ENCODE assay signal across 8 mouse cellular contexts in genomic region chr1:165634151-165634884, GRCm38 (mm10). TPM values are rescaled to one million over a fixed set of nuclear protein-coding genes. Genes with fewer than 3 reads are reported as not detected.
DNase-seq lines count a peak whose midpoint lies in the region; ATAC-seq and TF ChIP-seq lines count a peak whose summit lies in the region.

Gene Mpzl1 (minus strand): TSS chr1:165634538.

- no peak for TF ChIP-seq CTCF in bone marrow macrophage, adult 2 months (IDR thresholded peaks at IDR 0.05; ENCODE audit: low read depth, low read length)
- no peak for TF ChIP-seq CTCF in embryonic fibroblast, embryonic 13.5 days (IDR thresholded peaks at IDR 0.05; ENCODE audit: borderline replicate concordance, insufficient read depth, low read length)

- no peak within 1 kb of the TSS for H3K27ac ChIP-seq in bone marrow macrophage, adult 2 months (ENCODE audit: insufficient read depth, low read depth, low read length)
- peak within 1 kb of the TSS; percentile 60 for H3K27ac ChIP-seq in embryonic fibroblast, embryonic 13.5 days (ENCODE audit: insufficient read depth, low read length)
- H3K27ac ChIP-seq in kidney, embryonic 14.5 days (ENCODE audit: low read depth, low read length) = peak within 1 kb of the TSS; percentile 98
- peak within 1 kb of the TSS; percentile 98 for H3K27ac ChIP-seq in limb, embryonic 15.5 days

- peaks cover 20% of the 10 kb centered on the region; the same call in 1 of the 2 replicates for H3K4me1 ChIP-seq in bone marrow macrophage, adult 2 months (ENCODE audit: control insufficient read depth, insufficient read depth, low read length)
- H3K4me1 ChIP-seq in embryonic fibroblast, embryonic 13.5 days (ENCODE audit: control insufficient read depth, insufficient read depth, low read length) = peaks cover 7% of the 10 kb centered on the region; the same call in 1 of the 2 replicates
- peaks cover 34% of the 10 kb centered on the region for H3K4me1 ChIP-seq in kidney, embryonic 14.5 days (ENCODE audit: control insufficient read depth, insufficient read depth, low read length)
- H3K4me1 ChIP-seq in limb, embryonic 15.5 days = peaks cover 37% of the 10 kb centered on the region

- H3K9ac ChIP-seq in kidney, embryonic 14.5 days (ENCODE audit: low read depth, low read length) = peak within 1 kb of the TSS; percentile 91
- H3K9ac ChIP-seq in limb, embryonic 15.5 days = peak within 1 kb of the TSS; percentile 89

- no peaks in the 10 kb centered on the region for H3K27me3 ChIP-seq in kidney, embryonic 14.5 days (ENCODE audit: control insufficient read depth, insufficient read depth, low read length)
- H3K27me3 ChIP-seq in limb, embryonic 15.5 days = no peaks in the 10 kb centered on the region

- peak; percentile 79; the same call in 1 of the 2 replicates for TF ChIP-seq POLR2A in bone marrow macrophage, adult 2 months (IDR thresholded peaks at IDR 0.05; ENCODE audit: borderline replicate concordance, low read depth, low read length)
- peak; percentile 95 for TF ChIP-seq POLR2A in embryonic fibroblast, embryonic 13.5 days (IDR thresholded peaks at IDR 0.05; ENCODE audit: low read depth, low read length)

- H3K36me3 ChIP-seq in kidney, embryonic 14.5 days (ENCODE audit: control insufficient read depth, insufficient read depth, low read length) = no peaks in the 10 kb centered on the region
- no peaks in the 10 kb centered on the region for H3K36me3 ChIP-seq in limb, embryonic 15.5 days

- ATAC-seq in kidney, embryonic 14.5 days (ENCODE audit: low FRiP score, low TSS enrichment) = peak; percentile 99
- ATAC-seq in limb, embryonic 15.5 days (ENCODE audit: insufficient number of reproducible peaks, low FRiP score, low TSS enrichment, low read depth) = peak; percentile 99

- H3K4me2 ChIP-seq in kidney, embryonic 14.5 days (replicated peaks; ENCODE audit: low read depth, low read length) = peak within 1 kb of the TSS; percentile 55
- peak within 1 kb of the TSS; percentile 63 for H3K4me2 ChIP-seq in limb, embryonic 15.5 days

- under 1% methylated on average over 53 of the region's 73 CpGs for WGBS in kidney, embryonic 14.5 days
- under 1% methylated on average over 69 of the region's 73 CpGs for WGBS in limb, embryonic 15.5 days

- DNase-seq in A20 (ENCODE audit: low read depth, low spot score) = peak; percentile 97
- peak; percentile 99 for DNase-seq in heart, adult 9 months (ENCODE audit: low spot score in 2 of 2)
- DNase-seq in monocyte, adult 2 months (ENCODE audit: low read depth in 1 of 2, low spot score in 2 of 2) = peak; percentile 85 to 92
- peak; percentile 95 to 96 for DNase-seq in spleen, postnatal 36 days (ENCODE audit: low spot score in 2 of 2)

- peak within 1 kb of the TSS; percentile 84 for H3K4me3 ChIP-seq in bone marrow macrophage, adult 2 months (ENCODE audit: insufficient read depth, low read length)
- peak within 1 kb of the TSS; percentile 87 for H3K4me3 ChIP-seq in embryonic fibroblast, embryonic 13.5 days (ENCODE audit: insufficient read depth, low read length)
- peak within 1 kb of the TSS; percentile 85 for H3K4me3 ChIP-seq in kidney, embryonic 14.5 days (ENCODE audit: low read length)
- H3K4me3 ChIP-seq in limb, embryonic 15.5 days = peak within 1 kb of the TSS; percentile 89

- H3K9me3 ChIP-seq in kidney, embryonic 14.5 days (ENCODE audit: control insufficient read depth, low read length) = no peaks in the 10 kb centered on the region
- H3K9me3 ChIP-seq in limb, embryonic 15.5 days = no peaks in the 10 kb centered on the region

RNA-seq across cellular contexts. Expression of gene Mpzl1, which starts in this region (rescaled TPM):
- polyA plus RNA-seq in bone marrow macrophage, adult 2 months (2012; ENCODE audit: insufficient read depth, insufficient read length, missing spikeins) = 2.8 and 5.4 TPM in 2 replicates
- polyA plus RNA-seq in embryonic fibroblast, embryonic 13.5 days (2011; ENCODE audit: insufficient read length, low read depth, missing spikeins) = 65.4 and 89.6 TPM in 2 replicates
- polyA plus RNA-seq in kidney, embryonic 14.5 days (2014; fragmentation: Nextera tagmentation; extraction: Ambion mirVana) = 196 and 253 TPM in 2 replicates
- polyA plus RNA-seq in limb, embryonic 15.5 days (2015; fragmentation: Nextera tagmentation; extraction: Ambion mirVana) = 165 and 169 TPM in 2 replicates

Comparison
In these comparisons a context has a peak if more than half of its experiments do, and no peak if none do; other contexts are left out.
1. RNA of gene Mpzl1 (polyA plus RNA-seq): 196 to 253 TPM in kidney, embryonic 14.5 days, 165 to 169 TPM in limb, embryonic 15.5 days and 65.4 to 89.6 TPM in embryonic fibroblast, embryonic 13.5 days; 2.8 to 5.4 TPM in bone marrow macrophage, adult 2 months; every median in the first group is over 10 times any median in the second.
2. Peak in every context shown above with its lines, with median percentiles within 50 percentile points of each other: DNase-seq and H3K4me3 ChIP-seq.